Comparison of ENCODE assay signal across 8 mouse cellular contexts in the genomic region with DNA sequence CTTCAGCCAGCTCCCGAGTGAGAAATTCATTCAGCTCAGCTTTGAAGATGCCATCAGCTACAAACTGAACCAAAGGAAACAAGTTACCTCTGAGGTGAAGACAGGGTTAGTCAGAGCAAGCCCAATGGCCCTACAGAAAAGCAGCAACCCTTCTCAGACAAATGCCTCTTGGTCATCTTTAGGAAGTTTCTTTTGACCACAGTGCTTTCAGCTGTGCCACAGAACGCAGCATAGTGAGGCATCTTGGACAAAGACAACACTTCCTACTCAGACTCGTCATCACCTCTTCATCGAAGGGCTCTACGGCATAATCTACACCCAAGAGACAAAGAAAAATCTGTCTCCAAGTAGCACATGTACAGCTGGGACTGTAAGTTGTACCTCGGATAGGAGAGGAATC. TPM values are rescaled to one million over a fixed set of nuclear protein-coding genes. Genes with fewer than 3 reads are reported as not detected.
DNase-seq lines count a peak whose midpoint lies in the region; ATAC-seq lines count a peak whose summit lies in the region.

No protein-coding gene starts in this region.

- no peaks in the 10 kb centered on the region for H3K9me3 ChIP-seq in heart, embryonic 14.5 days (ENCODE audit: control insufficient read depth, low read length)
- H3K9me3 ChIP-seq in hindbrain, embryonic 12.5 days (replicated peaks), result no peaks in the 10 kb centered on the region
- H3K9me3 ChIP-seq in midbrain, embryonic 13.5 days, result no peaks in the 10 kb centered on the region

- 4% methylated on average over 6 of the region's 6 CpGs for WGBS in heart, embryonic 14.5 days
- WGBS in hindbrain, embryonic 12.5 days, result 4% methylated on average over 6 of the region's 6 CpGs
- 6% methylated on average over 6 of the region's 6 CpGs for WGBS in midbrain, embryonic 13.5 days

- H3K9ac ChIP-seq in heart, embryonic 14.5 days (ENCODE audit: low read length), result peak overlapping the region; percentile 91
- peak overlapping the region; percentile 96 for H3K9ac ChIP-seq in hindbrain, embryonic 12.5 days
- H3K9ac ChIP-seq in midbrain, embryonic 13.5 days (replicated peaks), result peak overlapping the region; percentile 83

- peaks cover 49% of the 10 kb centered on the region for H3K36me3 ChIP-seq in heart, embryonic 14.5 days (ENCODE audit: control insufficient read depth, insufficient read depth, low read length)
- H3K36me3 ChIP-seq in hindbrain, embryonic 12.5 days, result peaks cover 44% of the 10 kb centered on the region
- H3K36me3 ChIP-seq in midbrain, embryonic 13.5 days, result peaks cover 47% of the 10 kb centered on the region

- intact Hi-C loops in heart, postnatal 14 days (cut with DNase I), result loop anchor here (2.0 kb wide), 1 partner anchor 14 kb away; no protein-coding TSS in a partner anchor

- H3K4me2 ChIP-seq in heart, embryonic 14.5 days (ENCODE audit: low read length), result peak overlapping the region; percentile 77
- peak overlapping the region; percentile 85 for H3K4me2 ChIP-seq in hindbrain, embryonic 12.5 days (replicated peaks)
- H3K4me2 ChIP-seq in midbrain, embryonic 13.5 days (replicated peaks), result peak overlapping the region; percentile 97

- peaks cover 9 to 34% of the 10 kb centered on the region in 2 experiments for H3K4me1 ChIP-seq in heart, embryonic 14.5 days (ENCODE audit: control insufficient read depth in 2 of 2, insufficient read depth in 2 of 2, low read length in 2 of 2)
- H3K4me1 ChIP-seq in hindbrain, embryonic 12.5 days, result peaks cover 36% of the 10 kb centered on the region
- H3K4me1 ChIP-seq in midbrain, embryonic 13.5 days (replicated peaks), result peaks cover 40% of the 10 kb centered on the region

- peak overlapping the region; percentile 73 to 90 for H3K4me3 ChIP-seq in heart, embryonic 14.5 days (ENCODE audit: control insufficient read depth in 1 of 2, insufficient read depth in 1 of 2, low read depth in 1 of 2, low read length in 2 of 2)
- peak overlapping the region; percentile 84 for H3K4me3 ChIP-seq in hindbrain, embryonic 12.5 days
- H3K4me3 ChIP-seq in midbrain, embryonic 13.5 days (replicated peaks), result peak overlapping the region; percentile 68

- no peak for ATAC-seq in heart, embryonic 14.5 days (ENCODE audit: insufficient number of reproducible peaks, insufficient read depth, low FRiP score, low read depth)
- no peak for ATAC-seq in hindbrain, embryonic 12.5 days (ENCODE audit: low FRiP score)
- ATAC-seq in midbrain, embryonic 13.5 days, result peak; percentile 3; the same call in 1 of the 2 replicates

- DNase-seq in heart, postnatal 14 days, result no peak
- peak; percentile 34 for DNase-seq in Muller cell, postnatal 12 days (ENCODE audit: inconsistent ontology term)
- DNase-seq in urinary bladder, postnatal 25 days (ENCODE audit: low spot score), result no peak
- no peak for DNase-seq in layer of hippocampus, adult 8-10 months (ENCODE audit: low spot score in 2 of 2)
- DNase-seq in cerebellum, adult 11 months, result no peak

- no peaks in the 10 kb centered on the region for H3K27me3 ChIP-seq in heart, embryonic 14.5 days (ENCODE audit: control insufficient read depth, insufficient read depth, low read length)
- H3K27me3 ChIP-seq in hindbrain, embryonic 12.5 days, result peaks cover 15% of the 10 kb centered on the region
- H3K27me3 ChIP-seq in midbrain, embryonic 13.5 days, result peaks cover 19% of the 10 kb centered on the region; the same call in 1 of the 2 replicates

- H3K27ac ChIP-seq in heart, embryonic 14.5 days (replicated peaks in 1 of 2; ENCODE audit: control insufficient read depth in 1 of 2, insufficient read depth in 1 of 2, low read depth in 2 of 2, low read length in 2 of 2), result peak overlapping the region; percentile 56 to 78; a peak in 2 of 4 replicates
- H3K27ac ChIP-seq in hindbrain, embryonic 12.5 days, result peak overlapping the region; percentile 87; the same call in 1 of the 2 replicates
- H3K27ac ChIP-seq in midbrain, embryonic 13.5 days, result peak overlapping the region; percentile 80; the same call in 1 of the 2 replicates

RNA-seq across cellular contexts. Expression of gene Rps3, which starts 0.9 kb away (rescaled TPM):
- 538 and 543 TPM in 2 replicates for polyA plus RNA-seq in heart, embryonic 14.5 days (2014; fragmentation: Nextera tagmentation; extraction: Ambion mirVana)
- 100 to 1,000 TPM; 289 to 327 TPM for total RNA-seq in heart, postnatal 14 days (2021)
- polyA plus RNA-seq in hindbrain, embryonic 12.5 days (2016; fragmentation: Nextera tagmentation; extraction: Ambion mirVana), result 512 and 534 TPM in 2 replicates
- polyA plus RNA-seq in midbrain, embryonic 13.5 days (2015; fragmentation: Nextera tagmentation; extraction: Ambion mirVana), result 531 and 554 TPM in 2 replicates
- 100 to 1,000 TPM; 222 to 342 (median 280) TPM for total RNA-seq in layer of hippocampus, adult 8-10 months (2022)

RNA-seq across cellular contexts. Expression of gene Klhl35, which starts 16.8 kb away (rescaled TPM):
- 0.86 and 1.1 TPM in 2 replicates for polyA plus RNA-seq in heart, embryonic 14.5 days (2014; fragmentation: Nextera tagmentation; extraction: Ambion mirVana)
- under 1 TPM; 0.15 to 0.29 TPM for total RNA-seq in heart, postnatal 14 days (2021)
- polyA plus RNA-seq in hindbrain, embryonic 12.5 days (2016; fragmentation: Nextera tagmentation; extraction: Ambion mirVana), result 39.2 and 47.1 TPM in 2 replicates
- polyA plus RNA-seq in midbrain, embryonic 13.5 days (2015; fragmentation: Nextera tagmentation; extraction: Ambion mirVana), result 9.0 and 17.2 TPM in 2 replicates
- 1 to 10 TPM; 1.2 to 4.2 (median 2.5) TPM for total RNA-seq in layer of hippocampus, adult 8-10 months (2022)

RNA-seq across cellular contexts. Expression of gene Arrb1, which starts 52.6 kb away (rescaled TPM):
- polyA plus RNA-seq in heart, embryonic 14.5 days (2014; fragmentation: Nextera tagmentation; extraction: Ambion mirVana), result 2.8 and 4.1 TPM in 2 replicates
- 10 to 100 TPM; 23.3 to 24.3 TPM for total RNA-seq in heart, postnatal 14 days (2021)
- polyA plus RNA-seq in hindbrain, embryonic 12.5 days (2016; fragmentation: Nextera tagmentation; extraction: Ambion mirVana), result 16.7 TPM in 2 replicates
- polyA plus RNA-seq in midbrain, embryonic 13.5 days (2015; fragmentation: Nextera tagmentation; extraction: Ambion mirVana), result 14.0 and 14.8 TPM in 2 replicates
- 100 to 1,000 TPM; 138 to 175 (median 160) TPM for total RNA-seq in layer of hippocampus, adult 8-10 months (2022)
